Mouse (Mus musculus) urinary bladder, postnatal 10 days (tissue): ENCODE data around the gene Celsr3.

Experiments
- DNase-seq: peaks from one replicate; pipeline ENCODE4 v3.0.0; 2022; ENCODE audit warnings: low spot score

The Celsr3 gene

DNA sequence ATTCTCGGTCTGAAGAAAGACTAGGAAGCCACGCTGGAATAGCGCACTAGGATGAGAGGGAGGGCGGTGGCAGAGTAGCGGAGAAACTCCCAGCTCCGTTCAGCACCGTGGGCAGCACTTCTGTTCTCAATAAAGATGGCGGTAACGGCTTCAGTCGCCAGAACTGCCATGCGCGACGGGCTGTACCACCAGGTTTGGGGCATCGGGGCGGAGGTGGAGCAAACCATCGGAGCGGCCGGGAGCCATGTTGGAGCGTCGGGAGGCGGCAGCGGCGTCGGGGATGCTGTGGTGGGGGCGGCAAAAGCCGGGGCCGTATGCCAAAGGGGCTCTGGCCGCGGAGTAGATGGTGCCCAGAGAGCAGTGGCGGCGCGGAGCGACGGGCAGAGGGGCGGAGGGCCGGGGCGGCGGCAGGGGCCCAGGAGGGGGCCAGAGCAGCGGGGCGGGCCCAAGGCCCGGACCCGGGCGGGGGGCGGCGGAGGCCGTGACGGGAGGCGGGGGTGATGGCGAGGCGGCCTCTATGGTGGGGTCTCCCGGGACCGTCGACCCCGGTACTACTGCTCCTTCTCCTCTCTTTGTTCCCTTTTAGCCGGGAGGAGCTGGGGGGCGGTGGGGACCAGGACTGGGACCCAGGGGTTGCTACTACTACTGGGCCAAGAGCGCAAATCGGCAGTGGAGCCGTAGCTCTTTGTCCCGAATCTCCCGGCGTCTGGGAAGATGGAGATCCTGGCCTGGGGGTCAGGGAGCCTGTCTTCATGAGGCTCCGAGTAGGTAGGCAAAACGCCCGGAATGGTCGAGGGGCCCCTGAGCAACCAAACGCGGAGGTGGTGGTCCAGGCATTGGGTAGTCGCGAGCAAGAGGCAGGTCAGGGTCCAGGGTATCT, at the start of gene Celsr3:
TSS of gene Celsr3 (plus strand) at position 501 of the 880 bp plus-strand sequence.
- DNase-seq, result no peak

DNA sequence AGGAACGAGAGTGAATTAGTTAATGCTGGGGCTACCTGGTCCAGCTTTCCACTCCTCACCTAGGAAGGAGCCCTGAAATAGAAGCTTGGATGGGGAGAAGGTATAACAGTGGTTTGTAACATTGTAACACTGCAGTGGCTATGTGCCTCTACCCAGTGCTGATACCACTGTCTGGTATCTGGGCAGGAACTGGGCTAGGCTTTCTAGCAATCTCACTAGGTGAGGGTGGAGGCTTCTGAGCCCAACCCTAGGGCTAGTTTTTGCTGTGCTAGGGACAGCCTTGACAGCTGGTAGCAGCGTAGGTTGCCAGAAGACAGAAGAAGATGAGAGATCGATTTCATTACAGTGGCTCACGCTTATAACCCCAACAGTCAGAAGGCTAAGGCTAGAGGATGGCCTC, 49.5 kb upstream of the Celsr3 start:
- no peak for DNase-seq

DNA sequence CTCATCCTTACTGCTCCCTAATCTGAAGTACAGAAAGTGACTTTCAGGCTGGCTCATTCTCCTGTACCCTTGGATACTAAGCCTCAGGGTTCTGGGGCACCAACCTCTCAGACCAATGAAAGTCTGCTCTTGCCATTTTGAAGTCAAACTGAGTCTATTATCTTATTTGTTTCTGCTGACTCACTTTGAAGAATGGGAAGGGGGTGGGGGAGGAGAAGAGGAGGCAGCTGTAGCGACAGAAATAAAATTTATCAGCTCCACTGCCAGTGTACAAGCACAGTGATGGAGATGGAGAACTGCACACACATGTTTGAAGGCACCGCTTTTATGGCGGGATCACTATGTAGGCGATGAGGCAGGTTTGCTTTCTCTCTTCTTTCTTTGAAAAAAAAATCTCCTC, 48.8 kb upstream of the Celsr3 start:
- DNase-seq, result no peak

DNA sequence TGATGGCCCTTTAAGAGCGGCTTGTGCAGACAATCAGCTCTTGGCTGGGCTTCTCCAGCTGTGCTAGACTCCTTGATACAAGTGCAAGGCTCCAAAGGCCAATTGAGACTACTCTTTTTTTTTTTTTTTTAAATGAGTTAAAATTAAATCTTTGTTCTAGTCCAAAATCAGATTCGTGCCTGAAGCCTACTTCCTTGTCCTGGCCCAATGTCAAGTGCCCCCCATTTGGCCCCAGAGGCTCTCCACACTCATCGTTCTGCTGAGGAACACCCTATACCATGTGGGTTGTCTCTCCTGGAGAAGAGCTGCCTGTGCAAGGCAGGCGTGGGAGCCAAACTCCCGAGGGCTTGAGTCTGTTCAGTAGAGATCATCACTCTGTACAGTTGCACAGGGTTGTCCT, 45.2 kb upstream of the Celsr3 start:
- no peak for DNase-seq

DNA sequence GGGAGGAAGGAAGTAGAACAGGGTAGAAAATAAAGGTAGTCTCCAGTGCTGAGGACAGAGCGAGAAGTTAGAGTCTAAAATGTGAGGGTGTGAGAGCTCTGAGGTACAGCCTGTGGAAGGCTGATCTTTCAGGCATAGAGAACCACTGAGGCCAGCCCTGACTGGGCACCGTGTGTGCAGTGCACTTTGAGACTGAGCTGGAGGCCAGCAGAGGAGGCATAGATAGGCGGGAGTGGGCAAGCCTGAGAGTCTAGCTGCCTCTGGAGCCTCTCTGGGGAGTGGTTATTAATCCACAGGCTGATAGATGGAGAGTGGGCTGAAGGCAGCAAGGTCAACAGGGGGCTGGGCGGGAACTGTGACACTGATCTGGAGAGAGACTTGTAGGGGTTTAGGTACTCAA, 44.2 kb upstream of the Celsr3 start:
- DNase-seq, result no peak

DNA sequence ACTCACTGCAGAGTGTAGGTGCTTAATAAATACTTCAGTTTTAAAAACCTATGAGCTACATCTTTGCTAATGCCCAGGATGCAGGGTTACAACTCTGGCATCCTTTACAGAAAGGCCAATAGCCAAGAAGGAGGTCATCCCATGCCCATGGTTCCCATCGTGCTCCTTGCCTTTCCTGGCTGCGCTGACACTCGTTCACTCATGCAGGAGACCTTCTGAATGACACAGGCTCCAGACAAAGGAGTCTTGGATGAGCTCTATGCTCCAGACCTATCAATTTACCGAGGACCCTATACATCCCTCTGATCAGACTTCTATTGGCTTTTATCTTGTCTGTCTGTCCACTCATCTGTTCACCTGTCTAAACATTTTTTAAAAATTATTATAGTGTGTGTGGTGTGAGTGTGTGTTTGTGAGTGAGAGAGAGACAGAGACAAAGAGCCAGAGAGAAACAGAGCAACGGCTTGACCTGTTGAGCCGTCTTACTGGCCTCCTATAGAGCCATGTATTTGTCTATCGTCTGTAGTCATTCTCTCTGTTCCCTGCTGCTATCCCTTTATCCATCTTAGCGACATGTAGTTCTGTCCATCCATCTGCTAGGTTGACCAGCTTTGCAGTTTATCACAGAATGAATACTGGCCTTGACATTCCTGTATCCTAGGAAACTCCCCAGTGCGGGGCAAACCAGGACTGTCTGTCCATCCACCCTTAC, 43.1 kb upstream of the Celsr3 start:
- no peak for DNase-seq

DNA sequence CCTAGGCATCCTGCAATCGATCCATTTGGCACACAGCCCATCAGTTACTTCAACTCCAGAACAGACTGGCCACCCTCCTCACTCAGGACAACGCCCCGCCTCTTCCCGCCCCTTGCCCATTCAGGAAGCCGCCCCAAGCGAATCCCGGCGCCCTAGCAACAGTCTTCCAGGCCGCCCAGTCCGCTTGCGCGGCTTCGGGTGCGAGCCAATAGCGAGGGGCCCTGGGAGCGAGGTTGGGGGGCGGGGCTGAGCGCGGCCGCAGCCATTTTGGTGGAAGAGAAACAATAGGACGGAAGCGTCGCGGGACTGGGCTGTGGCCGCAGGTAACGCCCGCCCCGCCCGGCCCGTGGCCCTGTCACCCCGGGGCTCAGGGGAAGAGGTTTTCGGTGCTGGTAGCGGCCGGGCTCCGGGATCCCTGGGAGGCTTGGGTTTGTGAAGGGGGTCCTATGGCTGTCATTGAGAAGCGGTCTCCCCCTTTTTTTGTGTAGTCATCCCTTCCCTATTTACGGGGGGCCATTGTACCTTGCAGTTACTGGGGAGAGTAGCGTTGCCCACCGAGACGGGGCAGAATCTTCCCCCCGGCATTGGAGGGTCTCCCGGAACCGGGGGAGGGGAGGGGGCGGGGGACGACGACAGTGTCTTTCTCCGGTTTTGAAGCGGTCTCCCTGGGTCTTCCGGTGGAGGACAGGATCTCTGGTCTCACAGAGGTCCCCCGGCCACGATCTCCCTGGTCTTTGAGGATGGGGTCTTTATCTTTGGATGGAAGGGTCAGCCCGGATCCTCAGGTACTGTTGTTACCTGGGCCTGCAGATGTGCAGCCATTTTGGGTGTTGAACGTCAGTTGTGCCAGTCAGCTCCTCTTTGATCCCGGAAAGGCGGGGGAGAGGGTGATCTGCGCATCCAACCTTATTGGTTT, 42.3 kb upstream of the Celsr3 start, which contains the start of gene Ip6k2:
TSS of gene Ip6k2 (plus strand) at position 249 of the 916 bp plus-strand sequence.
- DNase-seq, result peak; percentile 84

DNA sequence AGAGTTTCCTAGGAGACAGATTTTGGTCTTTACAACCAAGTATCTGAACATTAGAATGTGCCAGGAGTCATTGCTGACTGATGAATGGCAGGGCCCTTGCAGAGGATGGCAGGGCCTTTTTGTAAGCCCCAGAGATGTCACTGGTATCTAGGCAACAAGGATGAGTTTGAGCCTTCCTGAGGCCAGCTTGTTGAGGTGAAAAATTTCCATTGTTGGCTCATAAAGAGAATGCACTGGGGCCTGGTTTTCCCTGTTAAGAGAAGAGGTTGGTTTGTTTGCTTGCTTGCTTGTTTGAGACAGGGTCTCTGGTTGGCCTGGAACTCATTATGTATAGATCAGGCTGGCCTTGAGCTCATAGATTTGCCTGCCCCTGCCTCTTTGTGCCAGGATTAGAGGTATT, 40.7 kb upstream of the Celsr3 start:
- no peak for DNase-seq

DNA sequence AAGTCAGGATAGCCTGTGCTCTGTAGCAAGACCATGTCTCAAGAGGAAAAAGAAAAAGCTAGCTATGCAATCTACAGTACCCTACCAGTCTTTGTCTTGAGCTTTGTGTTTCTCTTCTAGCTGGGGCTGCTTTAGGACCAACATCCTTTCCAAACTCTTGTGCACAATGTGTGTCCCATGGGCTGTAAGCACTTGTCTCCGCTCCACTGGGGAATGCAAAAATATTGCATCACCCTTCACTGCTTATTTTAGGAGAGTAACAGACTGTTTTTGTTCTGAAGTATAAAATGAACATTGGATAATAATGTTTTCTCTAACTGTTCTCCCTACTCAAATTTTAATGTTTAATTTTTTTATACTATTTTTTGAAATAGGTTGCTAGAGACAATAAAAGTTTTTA, 39.6 kb upstream of the Celsr3 start:
- DNase-seq, result no peak

DNA sequence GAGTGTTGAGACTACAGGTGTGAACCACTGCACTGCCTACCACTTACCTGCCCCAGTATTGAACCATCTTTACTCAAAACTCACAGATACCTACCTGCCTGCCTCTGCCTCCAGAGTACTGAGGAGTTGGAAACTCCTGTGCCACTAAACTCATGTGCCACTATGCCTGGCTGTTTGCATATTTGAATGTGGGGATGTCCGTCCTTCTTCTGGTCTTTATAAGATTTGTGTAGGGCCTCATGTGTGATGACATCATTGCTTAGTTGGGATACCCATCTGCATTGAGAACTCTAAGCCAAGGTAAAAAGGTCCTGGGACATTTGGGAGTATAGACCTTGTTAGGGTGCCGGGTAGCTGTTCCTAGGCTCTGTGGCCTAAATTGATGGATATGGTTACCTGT, 39.0 kb upstream of the Celsr3 start:
- no peak for DNase-seq

DNA sequence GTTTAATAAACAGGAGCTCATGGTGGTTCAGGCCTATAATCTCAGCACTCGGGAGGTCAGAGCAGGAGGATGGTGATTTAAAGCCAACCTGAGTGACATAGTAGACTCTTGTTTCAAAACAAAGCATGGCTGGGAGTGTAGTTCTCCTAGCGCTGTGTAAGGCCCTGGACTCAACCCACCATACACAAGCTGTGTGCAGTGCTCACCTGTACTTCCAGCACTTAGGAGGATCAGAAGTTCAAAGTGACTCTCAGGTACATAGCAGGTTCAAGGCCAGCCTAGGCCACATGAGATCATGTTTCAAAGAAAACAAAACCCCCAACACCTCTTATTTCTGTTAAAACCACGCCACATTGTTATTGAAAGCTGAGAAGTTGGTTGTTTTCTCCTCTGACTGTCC, 37.4 kb upstream of the Celsr3 start:
- no peak for DNase-seq

DNA sequence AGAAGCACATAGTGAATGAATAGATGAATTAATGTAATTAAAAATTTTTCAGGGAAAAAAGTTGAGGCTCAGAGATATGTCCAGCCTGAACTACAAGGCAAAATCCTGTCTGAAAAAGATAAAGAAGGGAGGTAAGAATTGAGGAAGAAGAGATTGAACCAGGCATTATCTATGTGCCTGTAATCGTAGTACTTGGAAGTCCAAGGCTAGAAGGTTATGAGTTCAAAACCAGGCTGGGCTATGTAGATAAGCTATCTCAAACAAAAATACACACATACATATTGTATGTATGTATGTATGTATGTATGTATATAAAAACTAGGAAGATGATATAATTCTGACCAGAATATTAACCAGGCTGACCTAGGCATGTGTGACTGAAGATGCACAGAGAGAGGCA, 33.8 kb upstream of the Celsr3 start:
- DNase-seq, result no peak

DNA sequence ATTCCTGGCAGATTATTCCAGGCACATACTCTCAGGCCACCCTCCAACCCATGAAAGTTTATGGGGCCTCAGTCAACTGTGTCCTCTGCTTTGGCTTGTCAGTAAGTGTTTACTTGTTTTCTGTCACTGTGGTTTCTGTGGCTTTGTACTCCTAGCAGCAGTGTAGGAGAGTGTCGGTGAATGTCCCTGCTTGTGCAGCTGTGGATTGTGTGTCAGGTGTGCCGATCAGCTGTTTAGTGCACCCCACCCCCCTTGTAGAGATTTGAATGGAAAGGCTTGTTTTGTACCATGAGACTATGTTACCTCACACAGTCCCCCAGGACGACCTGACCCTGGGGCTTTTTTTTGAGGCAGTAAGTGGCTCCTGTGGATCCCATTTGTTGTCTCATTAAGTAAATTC, 33.4 kb upstream of the Celsr3 start:
- DNase-seq, result no peak

DNA sequence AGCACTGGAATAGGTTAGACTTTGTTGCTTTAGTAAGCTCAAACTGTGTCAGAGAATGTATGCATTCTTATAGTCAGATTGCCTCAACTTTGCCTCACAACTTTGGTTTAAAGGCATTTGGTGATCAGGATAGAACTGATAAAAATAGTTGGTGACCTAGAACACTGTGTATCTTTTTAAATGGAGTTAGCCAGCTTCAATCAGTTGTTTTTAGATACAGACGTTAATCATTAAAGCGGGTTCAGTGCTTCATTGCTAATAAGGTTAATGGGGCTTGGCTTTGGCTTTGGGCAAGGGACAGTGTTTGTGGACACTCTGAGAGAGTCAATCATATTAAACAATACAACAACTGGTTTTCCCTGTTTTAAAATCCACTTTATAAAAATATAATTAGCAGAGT, 30.8 kb upstream of the Celsr3 start:
- no peak for DNase-seq

DNA sequence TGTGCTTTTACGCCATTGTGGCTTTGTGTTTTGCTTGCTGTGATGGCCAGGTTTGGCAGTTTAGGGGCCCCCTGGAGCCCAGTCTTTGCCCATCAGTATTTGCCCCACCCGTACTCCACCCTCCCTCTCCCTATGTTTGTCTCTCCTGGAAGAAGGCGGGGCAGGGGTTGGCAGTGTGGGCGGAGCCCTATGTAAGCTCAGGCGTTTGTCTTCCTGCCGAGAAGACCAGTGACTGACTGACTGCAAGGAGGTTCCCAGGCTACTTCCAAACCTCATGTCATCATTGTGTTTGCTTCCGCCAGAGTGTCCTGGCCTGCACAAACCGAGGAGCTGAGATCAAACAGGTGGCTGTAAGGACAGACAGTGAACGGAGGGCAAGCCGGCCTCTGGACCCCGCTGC, 30.4 kb upstream of the Celsr3 start:
- no peak for DNase-seq

DNA sequence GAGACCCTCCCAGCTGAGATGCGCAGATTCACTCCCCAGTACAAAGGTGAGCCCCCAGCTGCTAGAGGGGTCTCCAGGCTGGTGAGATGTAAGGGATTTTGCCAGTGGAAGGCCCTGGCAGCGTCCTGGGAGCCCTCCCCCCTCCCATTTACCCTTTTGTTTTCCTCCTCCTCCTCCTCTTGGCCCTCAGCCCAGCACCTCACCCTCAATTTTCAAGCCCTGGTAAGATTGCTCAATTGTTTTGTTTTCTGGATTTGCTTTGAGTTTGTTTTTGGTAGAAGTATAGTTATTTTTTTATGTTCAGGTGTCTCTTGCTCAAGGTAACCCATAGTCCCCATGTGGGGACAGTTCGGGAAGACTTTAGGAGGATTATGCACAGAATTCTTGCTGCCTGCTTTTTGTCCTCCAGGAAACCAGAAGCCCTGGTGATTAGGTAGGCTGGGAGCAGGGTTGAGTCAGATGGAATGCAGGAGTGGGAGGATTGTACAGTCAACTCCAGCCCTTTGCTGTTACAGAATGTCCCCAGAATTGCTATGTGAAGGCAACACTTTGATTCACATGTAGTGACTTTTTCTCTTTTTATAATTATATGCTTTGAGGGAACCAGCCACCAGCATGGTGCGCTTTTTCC, 29.7 kb upstream of the Celsr3 start:
- DNase-seq, result no peak

DNA sequence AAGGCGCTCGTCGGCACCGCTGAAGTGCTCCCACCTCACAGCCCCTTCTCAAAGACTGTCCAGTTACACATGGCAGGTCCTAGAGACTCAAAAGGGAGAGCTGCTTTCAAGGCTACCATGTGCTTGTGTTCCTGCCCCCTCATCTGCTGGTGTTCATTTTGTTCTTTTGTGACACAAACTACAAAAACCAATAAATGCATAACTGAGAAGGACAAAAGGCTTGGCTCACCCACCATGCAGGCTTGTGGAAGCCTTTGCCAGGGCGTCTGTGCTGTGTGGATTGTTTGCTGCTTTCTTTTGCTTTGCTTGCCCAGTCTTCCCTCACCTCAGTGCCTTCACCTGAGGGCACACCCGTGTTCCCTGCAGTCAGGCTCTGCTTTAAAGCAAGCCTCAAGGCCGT, 28.6 kb upstream of the Celsr3 start:
- no peak for DNase-seq

DNA sequence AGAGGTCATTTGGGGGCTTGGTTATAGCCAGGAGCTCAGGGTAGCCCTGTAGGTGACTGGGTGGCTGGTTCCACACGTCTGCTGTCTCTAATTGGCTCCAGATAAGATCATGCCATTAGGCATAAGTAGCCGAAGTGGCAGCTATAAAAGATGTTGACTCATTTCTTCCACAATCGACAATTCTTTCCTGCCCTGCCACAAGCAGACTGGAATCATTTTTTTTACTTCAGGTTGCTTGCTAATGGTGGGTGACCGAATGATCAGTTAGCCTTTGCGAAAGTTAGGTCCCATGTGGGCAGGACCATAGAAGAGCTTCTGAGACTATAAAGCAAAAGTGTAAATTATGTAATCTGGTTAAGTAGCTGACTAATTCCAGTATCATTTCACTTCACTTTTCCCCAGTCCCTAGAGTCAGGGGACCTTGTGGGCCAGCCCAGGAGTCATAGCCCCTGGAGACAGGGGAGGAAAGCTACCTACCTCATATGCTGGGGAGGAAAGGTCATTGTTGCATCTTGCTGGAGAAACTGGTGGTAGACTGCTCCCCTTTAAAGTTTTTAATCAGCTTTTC, 27.5 kb upstream of the Celsr3 start:
- DNase-seq, result no peak

DNA sequence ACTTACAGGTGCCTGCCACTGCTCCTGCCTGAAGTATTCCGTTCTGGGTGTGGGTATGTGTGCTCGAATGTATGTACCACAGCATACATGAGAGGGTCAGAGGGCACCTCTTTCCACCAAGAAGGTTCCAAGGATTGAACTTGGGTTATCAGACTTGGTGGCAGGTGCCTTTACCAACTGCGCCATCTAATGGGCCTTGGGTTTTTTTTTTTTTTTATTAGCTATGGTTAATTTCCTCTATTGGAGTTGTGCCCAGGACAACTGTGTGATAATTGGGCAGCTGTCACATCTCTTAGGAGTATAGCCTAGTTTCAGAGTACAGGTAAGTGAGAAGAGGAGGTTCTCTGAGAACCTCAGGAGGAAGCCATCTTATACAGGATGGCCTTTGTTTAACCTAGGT, 26.6 kb upstream of the Celsr3 start:
- no peak for DNase-seq

DNA sequence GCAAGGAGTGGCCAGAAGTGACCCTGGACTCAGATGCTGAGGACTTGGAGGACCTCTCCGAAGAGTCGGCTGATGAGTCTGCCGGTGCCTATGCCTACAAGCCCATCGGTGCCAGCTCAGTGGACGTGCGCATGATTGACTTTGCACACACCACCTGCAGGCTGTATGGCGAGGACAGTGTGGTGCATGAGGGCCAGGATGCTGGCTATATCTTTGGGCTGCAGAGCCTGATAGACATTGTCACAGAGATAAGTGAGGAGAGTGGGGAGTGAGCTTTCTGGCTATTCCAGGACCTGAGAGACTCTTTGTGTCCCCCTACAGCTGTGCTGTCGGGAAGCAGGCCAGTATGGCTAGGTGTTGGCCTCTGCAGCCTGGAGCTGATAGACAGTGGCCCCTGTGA, 20.4 kb upstream of the Celsr3 start:
- no peak for DNase-seq

DNA sequence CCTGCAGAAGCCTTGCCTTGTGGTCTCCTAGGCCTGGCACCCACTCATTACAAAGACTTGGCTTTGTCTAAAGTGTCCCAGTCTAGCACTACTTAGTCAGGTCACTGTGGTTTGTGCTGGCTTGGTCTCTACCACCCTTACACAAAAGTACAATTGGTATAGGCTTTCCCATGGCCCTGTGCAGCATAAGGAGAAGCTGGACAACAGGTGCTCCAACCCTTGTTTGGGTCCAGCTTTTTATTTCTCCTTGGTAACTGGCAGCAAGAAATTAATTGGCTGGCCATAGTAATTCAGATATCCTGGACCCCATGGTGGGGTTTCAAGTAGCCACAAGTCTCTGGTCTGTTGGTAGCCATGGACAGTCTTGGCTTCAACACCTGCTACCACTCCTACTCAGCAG, 19.7 kb upstream of the Celsr3 start:
- no peak for DNase-seq

DNA sequence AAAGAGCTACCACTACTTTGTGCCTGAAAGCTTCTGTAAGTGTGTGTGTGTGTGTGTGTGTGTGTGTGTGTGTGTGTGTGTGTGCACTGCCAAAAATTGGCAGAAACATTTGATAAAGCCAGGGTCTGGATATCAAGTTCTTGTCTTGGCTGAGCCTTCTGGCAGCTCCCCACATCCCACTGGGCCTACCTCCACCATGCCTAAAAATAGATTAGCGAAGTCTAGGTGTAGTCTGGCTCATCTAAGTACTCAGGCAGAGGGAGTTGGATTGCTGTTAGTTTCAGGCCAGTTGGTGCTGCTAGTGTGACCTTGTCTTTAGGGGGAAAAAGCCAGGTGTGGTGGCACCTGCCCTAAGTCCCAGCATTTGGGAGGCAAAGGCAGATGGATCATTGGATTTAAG, 19.3 kb upstream of the Celsr3 start:
- DNase-seq, result no peak
